Mouse (Mus musculus): ENCODE data around the gene Rad51b.

Gene Rad51b

DNA sequence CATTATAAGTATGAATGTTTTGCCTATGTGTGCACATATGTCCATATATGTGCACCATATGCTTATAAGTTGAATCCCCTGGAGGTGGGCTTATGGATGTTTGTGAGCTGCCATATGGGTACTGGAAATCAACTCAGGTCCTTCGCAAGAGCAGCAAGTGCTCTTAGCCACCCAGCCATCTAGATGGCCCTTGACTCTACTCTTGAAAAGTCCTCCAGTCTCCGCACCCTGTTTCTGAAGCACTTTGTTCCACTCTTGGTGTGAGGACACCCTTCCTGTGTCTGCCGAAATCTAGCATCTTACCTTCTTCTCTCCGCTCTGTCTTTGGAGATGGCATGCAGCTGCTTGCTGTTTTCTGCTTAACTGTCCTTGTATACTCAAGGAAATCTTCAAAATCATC is 291.7 kb downstream of the Rad51b start:
- no peak for DNase-seq

DNA sequence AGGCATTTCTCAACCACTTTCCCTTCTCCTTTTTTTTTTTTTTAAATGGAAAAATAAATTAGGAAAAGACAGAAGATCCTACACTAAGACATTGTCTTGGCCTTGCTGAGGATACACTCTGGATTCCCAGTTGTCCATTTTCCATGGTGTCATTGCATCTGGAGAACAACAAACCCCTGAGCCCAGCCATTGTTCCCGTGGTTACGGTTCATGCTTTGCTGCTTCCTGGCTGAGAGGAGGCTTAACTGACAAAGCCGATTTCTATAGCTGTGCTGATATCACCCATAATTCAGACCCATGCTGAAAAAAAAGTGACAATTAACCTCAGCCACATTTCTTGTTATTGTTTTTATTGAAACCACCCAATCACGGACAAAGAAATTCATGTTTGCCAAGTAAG is 295.1 kb downstream of the Rad51b start:
- DNase-seq = no peak

DNA sequence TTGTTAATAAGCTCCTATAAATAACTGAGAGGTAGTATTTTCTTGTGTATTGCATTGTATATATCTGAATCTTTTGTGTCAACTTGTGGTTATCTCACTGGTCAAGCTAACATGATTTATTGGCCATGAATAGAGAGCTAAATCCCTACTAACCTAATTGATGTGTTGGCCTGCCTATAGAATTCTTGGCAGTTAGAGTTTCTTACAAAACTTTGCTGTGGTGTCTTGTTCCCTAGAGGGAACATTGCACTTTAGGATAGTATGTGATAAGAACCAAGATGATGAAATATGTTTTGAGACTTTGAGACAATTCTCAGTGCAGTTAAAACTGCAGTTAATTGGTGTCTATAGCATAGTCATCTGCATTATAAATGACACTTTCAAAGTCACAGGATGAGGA is 299.8 kb downstream of the Rad51b start:
- DNase-seq = no peak

DNA sequence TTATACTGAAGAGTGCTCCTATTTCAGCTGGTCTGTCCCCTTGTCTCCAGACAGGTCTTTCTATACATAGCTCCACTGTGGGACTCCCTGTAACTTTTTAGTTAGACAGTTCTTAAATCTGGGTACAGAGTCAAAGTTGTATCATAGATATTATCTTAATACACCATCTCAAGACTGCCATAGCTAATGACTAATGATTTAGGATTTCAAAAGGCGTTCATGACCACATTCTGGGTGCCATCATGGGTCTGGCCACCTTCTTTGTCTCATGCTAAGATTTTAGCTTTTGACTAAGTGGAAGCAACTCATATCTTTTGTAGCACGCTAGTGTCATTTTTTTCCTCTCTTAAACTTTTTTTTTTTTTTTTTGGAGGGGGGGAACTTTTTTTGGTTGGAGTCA is 300.3 kb downstream of the Rad51b start:
- no peak for DNase-seq

DNA sequence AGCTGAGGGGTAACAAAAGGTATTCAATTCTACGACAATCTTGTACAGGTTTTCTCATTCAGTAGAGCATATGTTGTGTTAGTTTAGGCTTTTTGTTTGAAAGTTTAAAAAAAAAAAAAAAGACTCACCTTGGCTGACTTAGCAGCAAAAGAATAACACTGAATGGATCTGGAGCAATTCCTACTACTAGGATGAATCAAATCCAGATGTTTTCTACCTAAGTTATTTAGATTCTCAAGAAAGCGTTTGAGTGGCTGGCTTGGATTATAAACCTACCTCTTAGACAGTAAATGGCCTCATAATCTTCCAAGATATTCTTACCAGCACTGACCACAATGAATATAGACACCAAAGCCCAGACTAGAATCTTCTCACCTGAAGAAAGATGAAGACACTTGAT is 300.7 kb downstream of the Rad51b start:
- no peak for DNase-seq

DNA sequence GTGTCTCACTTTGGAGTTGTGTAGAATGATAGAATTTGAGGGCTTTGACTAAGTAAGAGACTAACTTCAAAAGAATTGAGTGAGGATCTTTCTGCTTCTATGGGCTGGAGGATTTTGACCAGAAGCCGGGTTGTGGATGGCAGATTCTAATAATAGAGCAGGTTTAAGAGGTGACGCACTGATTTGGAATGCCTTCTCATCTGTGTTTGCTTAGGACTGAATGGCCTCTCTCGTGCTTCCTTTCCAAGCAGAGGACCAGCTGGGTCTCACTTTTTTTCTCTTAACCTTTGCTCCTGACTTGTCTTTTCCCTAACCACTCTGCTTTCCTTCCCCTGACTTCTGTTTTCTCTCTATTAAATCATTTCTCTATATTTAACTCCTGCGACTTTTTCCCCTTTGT is 301.4 kb downstream of the Rad51b start:
- no peak for DNase-seq

DNA sequence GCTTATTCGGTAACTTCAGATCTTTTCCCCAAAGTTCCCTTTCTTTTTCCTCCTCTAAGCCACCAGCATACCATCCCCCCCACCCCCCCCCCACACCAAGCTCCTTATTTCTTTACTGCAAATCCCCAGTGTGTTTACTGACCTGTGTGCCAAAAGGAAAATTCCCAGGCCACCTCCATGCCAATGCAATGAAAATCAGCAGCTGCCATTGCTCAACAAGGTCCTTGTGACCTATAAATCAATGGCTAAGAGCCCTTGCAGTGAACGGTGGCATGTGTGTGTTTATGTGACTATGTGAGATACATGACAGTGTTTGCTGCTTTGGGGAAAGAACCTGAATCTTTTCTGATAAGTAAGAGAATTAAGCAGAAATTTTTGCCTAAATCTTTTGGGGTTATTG is 301.8 kb downstream of the Rad51b start:
- DNase-seq = no peak

DNA sequence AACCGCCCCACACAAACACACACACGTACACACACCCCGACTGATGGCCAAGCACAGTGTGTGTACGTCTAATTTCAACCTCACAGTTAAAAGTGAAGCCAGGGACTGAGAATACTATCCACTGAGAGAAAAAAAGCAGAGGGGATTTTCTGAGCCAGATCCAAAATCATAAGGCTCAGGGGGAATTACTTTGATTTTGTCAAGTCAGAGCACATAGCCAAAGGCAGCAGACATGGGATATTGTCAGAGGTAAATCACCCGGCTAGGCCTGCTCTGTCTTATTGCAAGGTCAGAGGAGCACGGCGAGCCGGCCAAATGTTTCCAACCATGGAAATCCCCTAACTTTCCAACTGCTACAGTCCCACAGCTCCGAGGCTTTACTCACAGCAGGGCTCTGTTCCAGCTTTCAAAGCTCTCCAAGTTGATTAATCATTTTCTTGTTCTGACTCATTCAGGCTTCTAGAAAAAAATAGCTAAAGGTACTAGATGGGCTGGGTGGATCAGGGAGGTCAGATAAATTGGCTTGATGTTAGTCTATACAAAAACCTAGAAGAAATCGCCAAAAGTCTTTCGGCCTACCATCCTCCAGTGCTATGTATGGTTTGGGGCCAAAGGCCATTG is 303.2 kb downstream of the Rad51b start:
- DNase-seq = peak; percentile 6 to 15

DNA sequence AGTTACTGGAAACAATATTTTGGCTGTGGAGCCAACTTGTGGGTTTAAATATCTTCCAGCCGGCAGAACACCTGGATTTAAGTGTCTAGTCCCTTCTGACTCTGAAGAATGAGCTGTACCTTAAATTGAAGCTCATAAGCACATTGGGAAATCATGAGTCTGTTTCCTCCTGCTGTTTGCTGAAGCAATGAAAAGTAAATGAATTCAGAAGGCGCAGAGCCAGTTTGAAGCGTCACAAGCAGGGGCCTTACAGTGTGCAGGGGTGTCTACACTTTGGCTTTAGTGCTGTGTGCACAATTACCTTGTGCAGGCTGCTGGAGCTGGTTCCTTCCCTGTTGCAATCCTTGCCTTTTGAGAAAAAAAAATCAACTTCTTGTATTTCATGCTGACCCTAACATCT is 305.6 kb downstream of the Rad51b start:
- no peak for DNase-seq

DNA sequence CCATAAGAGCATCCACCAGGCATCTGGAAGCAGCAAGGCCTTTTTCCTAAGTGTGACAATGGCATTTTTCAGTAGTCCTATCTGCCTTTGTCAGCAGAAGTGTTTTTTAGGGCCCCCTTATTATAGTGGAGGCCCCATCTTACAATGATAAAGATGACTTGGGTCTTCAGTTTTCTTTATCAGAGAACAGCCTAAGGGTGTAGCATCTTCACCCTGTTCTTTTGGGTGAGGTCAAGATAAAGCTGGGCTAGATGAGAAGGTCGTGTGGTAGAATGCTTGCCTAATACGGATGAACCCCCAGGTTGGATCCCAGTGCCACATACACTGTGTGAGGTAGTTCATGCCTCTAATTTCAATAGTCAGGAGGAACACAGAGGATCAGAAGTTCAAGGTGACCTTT is 307.8 kb downstream of the Rad51b start:
- DNase-seq = no peak

DNA sequence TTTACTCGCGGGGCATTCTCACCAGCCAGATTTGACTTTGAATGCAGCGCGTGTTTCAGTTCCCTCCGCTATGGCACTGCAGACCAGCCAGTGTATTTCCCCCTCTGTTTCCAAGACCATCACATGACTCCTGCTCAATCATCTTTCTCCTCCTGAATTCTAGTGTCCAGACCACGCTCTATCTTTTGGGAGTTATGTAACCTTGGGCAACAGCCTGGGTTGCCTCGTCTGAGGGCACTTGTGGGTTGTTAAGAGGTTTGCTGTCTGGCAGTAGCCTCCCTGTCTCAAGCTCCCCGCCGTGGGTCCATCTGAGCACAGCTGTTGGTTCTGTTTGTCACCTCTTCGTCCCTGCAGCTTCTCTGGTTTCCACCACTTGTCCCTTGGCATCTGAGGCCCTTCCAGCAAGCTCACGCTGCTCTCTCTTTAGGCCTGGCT is 309.1 kb downstream of the Rad51b start:
- no peak for DNase-seq

DNA sequence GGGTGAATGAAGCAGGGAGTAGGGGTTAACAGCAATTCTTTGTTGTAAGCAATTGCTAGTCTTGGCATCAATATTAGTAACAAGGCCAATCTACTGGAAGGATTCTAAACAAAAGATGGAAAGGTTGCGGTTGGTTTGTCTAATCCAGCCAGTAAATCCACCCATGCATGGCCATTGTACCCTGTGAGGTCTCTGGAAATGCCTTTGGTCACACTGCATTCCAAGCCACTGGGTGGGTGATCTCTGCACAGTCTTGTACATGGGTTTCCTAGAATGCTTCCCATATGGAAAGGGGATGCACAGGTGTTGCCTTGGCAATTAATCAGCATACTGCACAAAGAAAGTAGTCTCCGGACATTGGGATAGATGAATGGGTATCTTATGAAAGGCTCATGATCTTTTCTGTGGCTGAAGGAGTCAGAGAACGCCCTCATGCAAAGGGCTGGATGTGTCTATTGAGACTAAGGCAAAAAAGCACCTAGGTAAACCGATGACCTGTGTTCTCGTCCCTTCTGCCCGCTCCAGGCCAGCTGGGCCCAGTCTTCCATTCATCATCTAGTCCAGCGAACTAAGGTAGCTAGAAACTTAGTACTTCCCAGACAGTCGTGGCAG is 312.4 kb downstream of the Rad51b start:
- DNase-seq = no peak

DNA sequence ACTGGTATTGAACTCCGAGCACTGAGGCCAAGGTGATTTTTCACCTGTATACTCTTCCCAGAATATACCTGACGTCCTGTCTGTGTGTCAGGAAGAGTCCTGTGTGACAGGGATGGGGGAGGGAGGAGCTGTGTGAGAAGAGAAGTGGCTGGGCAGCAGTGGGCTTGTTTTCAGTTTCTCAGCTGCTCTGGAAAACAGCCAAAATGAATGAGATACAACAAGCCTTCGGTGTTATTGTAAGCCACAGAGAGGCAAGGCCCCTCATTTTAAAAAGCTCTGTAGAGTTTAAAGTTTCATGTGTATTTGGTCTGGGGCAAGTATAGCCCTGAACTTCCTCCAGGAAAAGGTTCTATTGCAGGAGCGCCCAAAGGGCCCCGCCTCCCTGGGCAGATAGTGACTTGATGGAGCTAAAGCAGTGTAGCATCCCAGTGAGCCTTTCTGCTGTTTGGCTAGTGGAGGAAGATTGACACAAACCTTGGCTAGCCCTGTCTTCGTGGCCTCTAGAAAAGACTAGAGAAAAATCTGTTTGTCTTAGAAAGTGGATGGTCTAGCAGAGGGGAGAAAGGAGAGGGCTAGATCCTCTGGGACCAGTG is 313.5 kb downstream of the Rad51b start:
- DNase-seq = no peak

DNA sequence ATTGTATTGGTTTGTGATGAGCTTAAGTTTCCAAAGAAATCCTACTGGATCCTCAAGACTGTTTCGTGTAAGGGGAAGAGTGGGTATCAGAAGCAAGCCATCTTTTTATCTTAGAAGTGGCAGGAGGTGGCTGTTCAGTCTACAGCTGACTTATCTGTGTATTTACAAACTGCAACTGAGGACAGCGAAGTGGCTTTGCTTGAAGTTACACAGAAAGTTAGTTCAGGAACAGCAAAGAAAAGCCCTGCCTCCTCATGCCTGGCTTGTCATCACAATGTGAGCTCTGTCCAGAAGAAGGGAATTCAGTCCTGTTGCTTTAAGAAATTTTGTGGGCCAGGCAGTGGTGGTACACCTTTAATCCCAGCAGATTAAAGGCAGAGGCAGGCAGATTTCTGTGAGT is 314.6 kb downstream of the Rad51b start:
- no peak for DNase-seq

DNA sequence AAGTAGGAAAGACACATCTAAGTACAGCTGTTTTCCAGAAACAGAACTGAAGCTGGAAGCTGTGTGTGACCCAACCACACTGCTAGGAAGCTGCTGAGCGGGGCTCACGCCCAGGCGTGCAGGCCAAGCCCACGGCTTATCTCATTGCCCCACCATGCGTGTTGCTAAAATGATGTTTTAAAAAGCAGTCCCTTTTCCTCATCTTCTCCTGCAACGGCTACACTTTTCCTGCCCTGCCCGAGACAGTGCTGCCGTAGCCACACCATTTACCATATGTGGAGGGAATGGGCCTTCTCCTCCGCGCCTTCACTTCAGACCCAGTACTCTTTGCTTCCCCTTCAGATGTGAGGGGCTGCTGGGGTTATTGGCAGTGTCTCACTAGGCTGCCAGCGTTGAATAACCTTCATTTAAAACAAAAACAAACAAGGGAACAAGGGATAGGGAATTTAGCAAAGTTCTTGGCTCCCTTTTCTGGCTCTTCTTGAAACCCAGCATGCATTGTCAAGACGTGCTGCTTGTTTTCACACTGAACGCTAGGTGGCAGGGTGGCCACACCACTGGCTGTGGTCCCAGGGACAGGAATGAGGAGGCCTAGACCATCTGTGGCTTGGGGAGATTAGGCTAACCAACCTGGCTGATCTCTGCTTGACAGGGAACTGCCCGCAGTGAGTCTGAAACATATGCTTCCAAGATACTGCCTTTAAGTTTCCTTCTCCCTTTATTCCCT is 315.4 kb downstream of the Rad51b start:
- peak; percentile 54 to 64 for DNase-seq

DNA sequence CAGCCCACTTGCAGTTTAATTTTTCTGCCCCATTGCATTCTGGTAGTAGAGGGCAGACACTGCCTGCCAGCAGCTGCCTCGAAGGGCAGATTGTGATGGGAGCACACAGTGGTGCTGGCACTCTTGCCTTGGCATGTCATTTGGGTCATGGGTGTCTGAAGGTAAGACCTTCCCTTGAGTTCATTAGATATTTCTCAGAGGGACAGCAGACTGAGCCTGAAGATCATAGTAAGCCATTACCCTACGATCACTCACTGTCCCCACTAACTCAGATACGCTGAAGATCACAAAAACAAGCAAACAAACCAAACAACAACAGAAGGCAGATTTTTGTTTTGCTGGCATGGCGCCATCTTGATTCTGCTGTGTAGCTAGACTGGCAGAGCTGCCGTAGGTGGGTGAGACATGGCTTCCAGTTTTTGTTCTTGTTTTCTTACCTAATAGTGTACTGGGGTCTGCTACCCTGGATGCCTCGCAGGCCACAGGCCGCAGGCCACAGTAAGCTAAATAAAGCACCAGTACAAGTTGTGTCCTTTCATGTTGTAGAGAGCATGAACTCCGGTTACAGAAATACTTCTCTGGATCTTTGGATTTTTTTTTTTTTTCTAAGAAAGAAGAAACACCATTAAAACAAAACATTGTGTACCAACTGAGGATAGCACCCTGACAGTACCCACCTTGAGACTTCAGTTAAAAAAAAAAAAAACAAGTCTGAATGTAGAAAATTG is 316.1 kb downstream of the Rad51b start:
- no peak for DNase-seq

DNA sequence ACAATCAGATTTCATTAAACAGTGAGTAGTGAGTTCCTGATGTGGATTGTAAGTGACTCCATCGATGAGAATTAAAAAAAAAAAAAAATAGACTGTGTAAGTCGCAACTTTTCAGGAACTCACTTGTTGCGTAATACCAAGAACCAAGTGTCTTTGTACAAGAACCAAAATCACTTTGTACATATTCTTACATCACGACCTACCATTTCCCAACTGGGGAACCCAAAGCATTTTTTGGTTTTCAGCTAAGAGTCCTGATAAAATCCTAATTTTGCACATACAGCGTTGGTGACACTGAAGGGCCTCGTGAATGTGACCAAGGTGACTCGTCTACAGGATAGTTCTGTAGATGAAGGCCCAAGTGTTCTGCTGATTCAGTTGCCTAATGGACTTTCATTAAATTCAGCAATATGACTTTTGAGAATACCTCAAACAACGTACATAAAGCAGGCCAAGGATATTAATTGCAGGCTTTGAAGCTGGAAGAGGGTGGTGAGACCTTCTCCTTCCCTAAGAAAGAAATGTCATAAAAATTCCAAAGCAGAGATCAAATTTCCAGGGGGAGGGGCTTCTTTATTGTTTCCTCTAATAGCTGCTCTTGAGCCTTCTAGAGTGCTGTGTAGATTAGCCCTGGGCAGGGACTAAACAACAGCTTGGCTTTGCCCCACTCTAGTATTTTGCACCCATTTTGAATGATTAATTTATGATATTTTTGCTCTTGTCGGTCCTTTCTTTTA is 316.9 kb downstream of the Rad51b start:
- no peak for DNase-seq

DNA sequence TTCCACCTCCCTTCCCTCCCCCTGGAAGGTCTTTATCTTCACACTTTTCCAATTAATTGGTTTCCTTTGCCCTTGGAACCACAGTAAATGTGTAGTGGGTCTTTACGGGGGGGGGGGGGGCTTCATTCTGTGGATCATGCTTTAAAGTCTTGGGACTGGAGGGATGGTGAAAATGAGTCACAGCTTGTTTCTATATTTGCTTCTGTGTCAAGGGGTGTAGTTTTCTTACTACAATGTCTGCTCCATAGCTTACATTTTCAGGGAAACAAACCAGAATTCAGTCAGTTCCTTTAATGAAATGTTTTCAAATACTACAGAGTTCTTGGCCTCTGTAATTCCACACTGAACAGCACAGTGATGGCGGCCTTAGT is 317.5 kb downstream of the Rad51b start:
- DNase-seq = no peak

DNA sequence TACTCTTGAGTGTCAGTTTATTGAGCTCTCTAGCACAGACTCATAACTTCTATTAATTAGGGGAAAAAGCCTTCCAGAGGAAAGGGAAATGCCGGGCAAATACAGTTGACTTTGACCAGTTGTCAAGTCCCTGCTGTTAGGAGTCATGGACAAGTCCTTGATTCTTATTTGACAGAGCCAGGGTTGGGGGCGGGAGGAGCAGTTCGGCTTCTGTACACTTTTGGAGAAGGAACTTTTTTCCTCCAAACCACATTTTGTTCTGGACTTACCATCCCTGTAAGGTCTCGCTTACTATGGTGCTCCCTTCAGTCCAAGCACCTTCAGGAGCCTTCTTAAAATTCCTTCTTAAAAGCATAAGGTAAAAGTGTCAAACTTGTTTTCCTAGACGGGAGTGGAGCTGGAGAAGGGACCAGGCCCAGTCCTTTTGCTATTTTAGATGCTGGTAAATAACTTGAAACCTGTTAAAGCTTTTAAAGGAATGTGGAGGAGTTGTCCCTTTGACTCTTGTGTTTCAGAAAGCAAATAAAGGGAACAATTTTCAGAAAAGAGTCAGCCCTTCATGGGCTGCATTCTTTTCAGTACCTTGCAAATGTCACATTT is 318.7 kb downstream of the Rad51b start:
- DNase-seq = no peak

DNA sequence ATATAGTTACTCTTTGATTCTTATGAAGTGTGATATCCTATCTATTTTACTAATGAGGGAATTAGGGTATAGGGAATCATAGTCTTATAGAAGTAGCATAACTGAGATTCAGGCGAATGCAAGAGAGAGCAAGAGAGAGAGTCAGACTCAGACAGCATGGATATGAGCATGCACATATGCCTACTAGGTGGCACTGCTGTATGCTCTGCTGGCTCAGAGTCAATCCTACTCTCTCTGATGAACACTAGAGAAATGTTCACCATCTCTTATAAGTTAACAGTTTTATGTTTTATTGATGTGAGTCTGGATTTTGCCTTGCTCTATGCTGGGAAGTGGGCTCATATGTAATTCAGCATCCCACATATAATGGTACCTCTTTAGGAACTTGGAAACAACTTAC is 321.9 kb downstream of the Rad51b start:
- DNase-seq = no peak

DNA sequence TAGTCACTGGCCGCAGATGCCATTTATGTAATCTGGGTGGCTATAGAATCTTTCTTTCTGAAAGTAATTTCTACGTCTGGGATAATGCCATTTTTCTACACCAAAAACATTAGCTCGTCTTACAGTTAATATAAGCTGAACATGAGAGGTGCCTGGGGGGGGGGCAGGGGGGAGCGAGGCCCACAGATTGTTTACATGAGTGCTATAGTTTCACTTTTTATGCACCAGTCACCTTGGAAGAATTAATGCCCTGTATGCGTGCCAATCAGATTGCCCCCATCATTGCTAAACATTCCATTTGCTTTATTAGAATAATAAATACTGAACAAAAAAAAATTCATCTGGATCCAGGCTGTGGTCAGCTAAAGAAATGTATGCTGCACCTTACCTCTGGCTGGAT is 323.6 kb downstream of the Rad51b start:
- DNase-seq = no peak

DNA sequence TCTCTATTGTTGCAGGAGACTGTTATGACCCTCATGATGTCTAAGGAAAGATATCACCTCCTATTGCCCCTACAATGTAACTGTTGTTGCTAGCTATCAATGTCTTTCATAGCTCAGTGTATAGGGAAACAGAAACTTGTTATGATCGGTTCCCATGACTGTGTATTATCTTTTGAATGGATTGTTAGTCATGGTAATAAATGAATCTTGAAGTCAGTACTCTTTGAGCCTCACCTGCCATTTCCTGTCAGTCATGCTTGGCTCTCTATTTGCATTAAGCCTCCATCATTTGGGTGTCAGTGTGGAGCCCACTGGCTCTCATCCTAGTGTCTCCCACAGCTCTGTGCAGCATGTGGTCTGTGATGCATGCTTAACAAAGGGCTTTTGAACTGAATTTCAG is 326.2 kb downstream of the Rad51b start:
- no peak for DNase-seq

Data from thymus, adult 18-20 months (tissue).